Mouse (Mus musculus) hindbrain, embryonic 16.5 days (tissue): Measurements from ENCODE around the gene Slc25a23. TPM values are rescaled to one million over a fixed set of nuclear protein-coding genes. Genes with fewer than 3 reads are reported as not detected.
A peak's percentile ranks its signal among the peaks of the same experiment; 100 is the strongest.
"Not testable (repeated sequence)": the region's sequence is repeated elsewhere in the genome, so short reads cannot be mapped to it uniquely, and the experiment has no call there.

Source experiments
- ATAC-seq: fragments of 200-750 bp; cut with Nextera tagmentation; 2 replicates; pipeline ENCODE4 v1.8.0; 2017; ENCODE audit warnings: moderate TSS enrichment, moderate library complexity
- H3K27ac ChIP-seq: fragments of 300-500 bp; sonication (generic); 2 replicates; pipeline ENCODE4 v1.5.1; 2014; ENCODE audit warnings: low read depth, mild to moderate bottlenecking, control low read depth, low read length, moderate library complexity
- H3K27me3 ChIP-seq: fragments of 300-500 bp; sonication (generic); replicated peaks from 2 replicates; pipeline ENCODE4 v1.6.1; 2014; ENCODE audit warnings: low read length; ENCODE audit not compliant: control insufficient read depth, insufficient read depth
- H3K36me3 ChIP-seq: fragments of 300-500 bp; sonication (generic); 2 replicates; pipeline ENCODE4 v1.6.1; 2014; ENCODE audit warnings: mild to moderate bottlenecking, low read length, moderate library complexity, mixed read lengths; ENCODE audit not compliant: control insufficient read depth, insufficient read depth
- H3K4me1 ChIP-seq: fragments of 300-500 bp; sonication (generic); 2 replicates; pipeline ENCODE4 v1.6.1; 2014; ENCODE audit warnings: low read depth, low read length; ENCODE audit not compliant: control insufficient read depth, insufficient read depth
- H3K4me2 ChIP-seq: fragments of 300-500 bp; sonication (generic); 2 replicates; pipeline ENCODE4 v1.6.1; 2014; ENCODE audit warnings: mild to moderate bottlenecking, low read length, control low read depth, moderate library complexity
- H3K4me3 ChIP-seq: fragments of 300-500 bp; sonication (generic); 2 replicates; pipeline ENCODE4 v1.5.1; 2014; ENCODE audit warnings: mild to moderate bottlenecking, low read length, control low read depth, moderate library complexity
- H3K9ac ChIP-seq: fragments of 300-500 bp; sonication (generic); 2 replicates; pipeline ENCODE4 v1.6.1; 2014; ENCODE audit warnings: low read depth, mild to moderate bottlenecking, control low read depth, low read length, moderate library complexity
- H3K9me3 ChIP-seq: fragments of 300-500 bp; sonication (generic); 2 replicates; pipeline ENCODE4 v1.6.1; 2014; ENCODE audit warnings: mild to moderate bottlenecking, low read length, moderate library complexity; ENCODE audit not compliant: control insufficient read depth
- WGBS: fragments of 180-500 bp; shearing (Covaris S2); extraction: QIAGEN DNeasy Blood & Tissue Kit; methylation state at CpG from one replicate; pipeline ENCODE4 v1.1.7; 2014; 5-methylcytosine and 5-hydroxymethylcytosine counted together
- polyA plus RNA-seq: library from polyadenylated mRNA; unstranded; fragments of >200 nt; fragmentation: Nextera tagmentation; extraction: Ambion mirVana; gene quantifications from 2 replicates; pipeline ENCODE4 v1.2.1, GENCODE M21; 2015

Gene Slc25a23
- polyA plus RNA-seq, 1 experiment from 2014 or later: 44.7 TPM

DNA sequence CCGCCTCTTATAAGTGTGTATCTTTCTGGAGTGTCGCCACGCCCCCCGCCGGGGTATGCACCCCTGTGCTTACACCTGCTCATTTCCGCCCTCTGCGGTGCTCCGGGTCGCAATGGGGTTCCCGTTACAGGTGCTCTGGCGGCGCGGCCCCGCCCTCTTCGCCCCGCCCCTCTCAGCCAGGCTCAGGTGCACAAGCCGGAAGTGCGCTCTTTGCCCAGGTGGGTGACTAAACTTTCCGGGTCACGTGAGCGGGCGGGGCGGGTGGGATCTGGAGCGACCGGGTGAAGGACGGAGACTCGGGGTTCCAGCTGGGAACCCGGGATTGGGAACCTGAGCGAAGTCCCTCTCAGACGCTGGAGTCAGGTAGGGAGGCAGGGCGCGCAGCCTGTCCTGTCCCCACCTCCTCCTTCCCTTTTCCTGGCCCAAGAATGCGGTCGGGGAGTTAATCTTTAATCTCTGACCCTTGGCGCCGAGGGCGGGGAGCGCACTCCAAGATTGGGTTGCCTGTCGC, 2.4 kb upstream of the Slc25a23 start:
- no peak for ATAC-seq
- peaks cover 20% of the 10 kb centered on the region for H3K27me3 ChIP-seq
- under 1% methylated on average over 37 of the region's 39 CpGs for WGBS
- peak overlapping the region; percentile 43 for H3K4me3 ChIP-seq
- H3K36me3 ChIP-seq: no peaks in the 10 kb centered on the region
- H3K4me2 ChIP-seq: peak overlapping the region; percentile 71
- H3K27ac ChIP-seq: no peak overlapping the region
- H3K9ac ChIP-seq: peak overlapping the region; percentile 25; the same call in 1 of the 2 replicates
- no peaks in the 10 kb centered on the region for H3K9me3 ChIP-seq
- peaks cover 24% of the 10 kb centered on the region for H3K4me1 ChIP-seq

DNA sequence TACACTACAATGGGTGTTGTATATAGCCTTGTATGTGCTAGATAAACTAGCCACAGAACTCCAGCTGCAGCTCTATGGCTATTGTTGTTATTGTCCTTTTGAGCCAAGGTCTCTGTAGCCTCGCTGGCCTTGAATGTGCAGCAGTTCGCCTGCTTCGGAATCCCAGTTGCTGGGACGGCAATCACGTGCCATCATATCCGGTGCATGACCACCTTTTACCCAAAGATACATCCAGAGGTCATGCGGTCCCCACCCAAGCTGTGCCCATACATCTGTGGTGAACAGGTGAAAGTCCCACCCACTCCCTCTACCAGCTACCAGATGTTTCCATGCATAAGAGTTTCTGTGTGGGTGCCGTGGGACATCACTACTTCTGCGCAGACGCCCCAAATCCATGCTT, 1.4 kb upstream of the Slc25a23 start:
- H3K9ac ChIP-seq: no peak overlapping the region; the same call in 1 of the 2 replicates

GRCm38 (mm10) chr17:57060231-57060801, 653 bp upstream of the Slc25a23 start:
- WGBS: under 1% methylated on average over 44 of the region's 44 CpGs
- ATAC-seq: peak; percentile 92
- H3K27ac ChIP-seq: peak overlapping the region; percentile 79
- H3K4me2 ChIP-seq: peak overlapping the region; percentile 66
- peak overlapping the region; percentile 87 for H3K9ac ChIP-seq
- peak overlapping the region; percentile 85 for H3K4me3 ChIP-seq
- peaks cover 4% of the 10 kb centered on the region for H3K36me3 ChIP-seq
- peaks cover 24% of the 10 kb centered on the region for H3K4me1 ChIP-seq
- peaks cover 20% of the 10 kb centered on the region for H3K27me3 ChIP-seq
- H3K9me3 ChIP-seq: no peaks in the 10 kb centered on the region

More for the DNA sequence above, 1.4 kb upstream of the Slc25a23 start:
- Histone ChIP-seq H3K27me3 (peaks cover 20% of the 10 kb centered on the region), H3K4me2 (peak overlapping the region; percentile 66), H3K4me1 (peaks cover 24% of the 10 kb centered on the region), H3K4me3 (peak overlapping the region; percentile 85), H3K9me3 (no peaks in the 10 kb centered on the region), H3K27ac (peak overlapping the region; percentile 79; the same call in 1 of the 2 replicates), H3K36me3 (no peaks in the 10 kb centered on the region)
- WGBS: 39% methylated on average over 10 of the region's 10 CpGs
- no peak; the same call in 1 of the 2 replicates for ATAC-seq

DNA sequence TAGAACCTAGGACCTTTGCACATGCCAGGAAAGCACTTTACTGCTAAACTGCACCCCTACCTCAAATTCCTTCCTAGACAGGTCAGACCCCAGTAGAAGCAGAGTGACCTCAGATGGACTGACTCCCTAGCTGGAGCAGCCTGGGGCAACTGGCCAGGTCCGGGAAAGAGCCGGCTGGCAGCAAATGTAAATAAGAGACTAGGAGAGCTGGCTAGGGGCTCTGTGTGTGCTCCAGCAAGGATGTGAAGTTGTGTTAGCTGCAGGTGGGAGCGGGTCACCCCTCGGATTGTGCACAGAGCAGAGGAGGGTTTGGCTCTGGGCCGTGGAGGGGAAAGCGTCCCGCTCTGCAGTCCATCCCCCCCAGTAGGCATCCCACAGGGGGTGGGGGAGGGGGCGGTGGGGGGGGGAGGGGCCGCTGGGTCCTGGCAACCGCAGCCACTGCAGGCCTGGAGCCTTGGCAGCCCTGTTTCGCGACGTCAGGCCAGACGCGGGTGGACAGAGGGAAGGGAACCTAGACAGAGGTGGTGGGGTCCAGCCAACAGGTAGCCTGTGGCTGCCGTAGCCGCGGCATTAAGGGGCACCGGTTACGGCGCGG, 675 bp downstream of the Slc25a23 start, which contains the start of gene Crb3:
Crb3 (plus strand) TSS at position 215 of the 595 bp plus-strand sequence.
- Histone ChIP-seq H3K4me3 (peak within 1 kb of the TSS; percentile 85), H3K9me3 (no peaks in the 10 kb centered on the region), H3K4me1 (peaks cover 24% of the 10 kb centered on the region), H3K27ac (peak within 1 kb of the TSS; percentile 79), H3K4me2 (peak within 1 kb of the TSS; percentile 66), H3K27me3 (peaks cover 20% of the 10 kb centered on the region), H3K9ac (peak within 1 kb of the TSS; percentile 87), H3K36me3 (peaks cover 16% of the 10 kb centered on the region)
- peak; percentile 5 for ATAC-seq
- WGBS: under 1% methylated on average over 15 of the region's 22 CpGs

DNA sequence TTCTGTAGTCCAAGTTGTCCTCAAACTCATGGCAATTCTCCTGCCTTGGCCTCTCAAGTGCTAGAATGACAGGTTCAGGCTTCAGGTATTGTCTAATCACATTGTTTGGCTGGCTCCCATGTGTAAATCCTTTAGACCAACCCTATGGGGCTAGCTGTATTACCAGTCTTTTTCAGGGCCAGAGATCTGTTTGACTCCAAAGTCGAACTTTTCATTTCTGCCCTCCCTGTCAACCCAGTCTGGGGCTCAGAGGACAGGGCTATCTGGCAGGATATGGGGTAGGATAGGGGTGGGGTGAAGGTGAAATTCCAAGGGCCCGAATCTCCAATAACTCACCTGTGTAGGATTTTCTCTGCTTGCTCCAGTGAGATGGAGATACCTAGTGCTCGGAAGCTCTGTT, 3.4 kb downstream of the Slc25a23 start:
- WGBS: 83% methylated on average over 3 of the region's 3 CpGs
- H3K36me3 ChIP-seq: peaks cover 33% of the 10 kb centered on the region

GRCm38 (mm10) chr17:57051679-57052078, 8.0 kb downstream of the Slc25a23 start:
- not testable (repeated sequence) for H3K9me3 ChIP-seq, H3K4me2 ChIP-seq, H3K9ac ChIP-seq, H3K4me3 ChIP-seq, H3K4me1 ChIP-seq, ATAC-seq, H3K27ac ChIP-seq, H3K27me3 ChIP-seq
- H3K36me3 ChIP-seq: peaks cover 43% of the 10 kb centered on the region
- 91% methylated on average over 4 of the region's 4 CpGs for WGBS

More for the DNA sequence above, 3.4 kb downstream of the Slc25a23 start:
- Histone ChIP-seq H3K9ac (no peak overlapping the region), H3K27ac (no peak overlapping the region), H3K4me3 (no peak overlapping the region), H3K9me3 (no peaks in the 10 kb centered on the region), H3K4me1 (peaks cover 14% of the 10 kb centered on the region), H3K27me3 (peaks cover 2% of the 10 kb centered on the region; the same call in 1 of the 2 replicates), H3K4me2 (no peak overlapping the region)
- ATAC-seq: no peak

GRCm38 (mm10) chr17:57048816-57049215, 10.8 kb downstream of the Slc25a23 start:
- H3K4me1 ChIP-seq: no peaks in the 10 kb centered on the region
- H3K4me2 ChIP-seq: no peak overlapping the region
- WGBS: 97% methylated on average over 3 of the region's 3 CpGs
- H3K4me3 ChIP-seq: no peak overlapping the region
- H3K27me3 ChIP-seq: no peaks in the 10 kb centered on the region
- no peak overlapping the region for H3K27ac ChIP-seq
- peaks cover 41% of the 10 kb centered on the region for H3K36me3 ChIP-seq
- H3K9ac ChIP-seq: no peak overlapping the region
- no peak for ATAC-seq
- no peaks in the 10 kb centered on the region for H3K9me3 ChIP-seq

GRCm38 (mm10) chr17:57047406-57047805, 12.3 kb downstream of the Slc25a23 start:
- Histone ChIP-seq H3K4me2 (no peak overlapping the region), H3K36me3 (peaks cover 29% of the 10 kb centered on the region), H3K4me3 (no peak overlapping the region), H3K27ac (no peak overlapping the region), H3K27me3 (no peaks in the 10 kb centered on the region), H3K9ac (no peak overlapping the region), H3K4me1 (no peaks in the 10 kb centered on the region), H3K9me3 (no peaks in the 10 kb centered on the region)
- WGBS: 38% methylated on average over 5 of the region's 5 CpGs
- no peak for ATAC-seq

- H3K4me1 ChIP-seq: no peaks in the 10 kb centered on the region
- H3K36me3 ChIP-seq: peaks cover 14% of the 10 kb centered on the region; the same call in 1 of the 2 replicates
- no peak within 1 kb of the TSS for H3K27ac ChIP-seq
- no peak for ATAC-seq
- no peak within 1 kb of the TSS for H3K4me3 ChIP-seq
- no peak within 1 kb of the TSS for H3K9ac ChIP-seq
- 75% methylated on average over 8 of the region's 8 CpGs for WGBS
- peaks cover 6% of the 10 kb centered on the region; the same call in 1 of the 2 replicates for H3K27me3 ChIP-seq
- no peak within 1 kb of the TSS for H3K4me2 ChIP-seq
- no peaks in the 10 kb centered on the region for H3K9me3 ChIP-seq
These were observed 18.1 kb downstream of the Slc25a23 start, which contains the start of gene Slc25a41 for GRCm38 (mm10) chr17:57041554-57041953. Gene Slc25a41 (minus strand): TSS chr17:57041654.
